21 mouse cellular contexts compared by ENCODE assay signal in genomic region chr9:15972201-15972600, GRCm38 (mm10).
"Had no signal": no experiment of that assay in that cellular context is flagged by ENCODE, and none has a peak within 500 bp of the region (broad histone marks: within the 10 kb centered on the region; RNA-seq: fewer than 3 reads in every experiment).

No protein-coding gene starts in this region.

- H3K36me3 ChIP-seq: kidney, embryonic 15.5 days; limb, embryonic 10.5 days; limb, embryonic 13.5 days; liver, embryonic 12.5 days; liver, embryonic 15.5 days; lung, embryonic 15.5 days; stomach, embryonic 15.5 days had no signal

- H3K27me3 ChIP-seq: kidney, embryonic 15.5 days; limb, embryonic 13.5 days; liver, embryonic 12.5 days; liver, embryonic 15.5 days; lung, embryonic 15.5 days; megakaryocyte, embryonic 14.5 days; midbrain, embryonic 13.5 days; neural tube, embryonic 13.5 days; stomach, embryonic 15.5 days had no signal

- H3K4me1 ChIP-seq: liver, embryonic 12.5 days; liver, embryonic 15.5 days; megakaryocyte, embryonic 14.5 days; midbrain, embryonic 10.5 days had no signal

- H3K4me3 ChIP-seq: kidney, embryonic 15.5 days; limb, embryonic 10.5 days; limb, embryonic 13.5 days; liver, embryonic 12.5 days; liver, embryonic 15.5 days; lung, embryonic 15.5 days; megakaryocyte, embryonic 14.5 days; midbrain, embryonic 10.5 days; midbrain, embryonic 13.5 days; myocyte; neural tube, embryonic 13.5 days; stomach, embryonic 15.5 days had no signal

- H3K27ac ChIP-seq: kidney, embryonic 15.5 days; limb, embryonic 10.5 days; limb, embryonic 13.5 days; liver, embryonic 12.5 days; liver, embryonic 15.5 days; lung, embryonic 15.5 days; midbrain, embryonic 10.5 days; midbrain, embryonic 13.5 days; neural tube, embryonic 13.5 days; stomach, embryonic 15.5 days had no signal

- DNase-seq: kidney, postnatal 10 days; kidney, postnatal 36 days; liver; lung, adult 18-20 months; lung, postnatal 10 days; retina, postnatal 1 day; right cerebral cortex, postnatal 25 days; spleen, adult 18-20 months; thymus, postnatal 25 days had no signal
